8 mouse cellular contexts compared by ENCODE assay signal in the genomic region with DNA sequence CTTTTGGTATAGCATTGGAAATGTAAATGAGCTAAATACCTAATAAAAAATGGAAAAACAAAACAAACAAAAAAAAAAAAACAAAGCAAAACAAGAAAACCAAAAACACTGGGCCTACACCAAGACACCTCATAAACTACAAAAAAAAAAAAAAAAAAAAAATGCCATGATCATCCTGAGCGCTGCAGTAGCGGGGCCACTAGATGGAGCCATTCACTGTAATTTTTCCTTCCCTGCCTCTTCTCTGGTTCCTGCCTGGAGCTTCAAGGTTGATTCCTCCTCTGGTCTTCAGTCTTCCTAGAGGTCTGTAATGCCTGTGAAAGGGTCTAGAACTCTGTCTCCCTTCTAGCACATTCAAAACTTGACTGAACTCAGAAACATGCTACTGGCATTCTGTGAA. TPM values are rescaled to one million over a fixed set of nuclear protein-coding genes. Genes with fewer than 3 reads are reported as not detected.
DNase-seq lines count a peak whose midpoint lies in the region; ATAC-seq and TF ChIP-seq lines count a peak whose summit lies in the region.
"Not testable (repeated sequence)": the region's sequence is repeated elsewhere in the genome, so short reads cannot be mapped to it uniquely, and the experiment has no call there.

No protein-coding gene starts in this region.

- not testable (repeated sequence) for H3K4me3 ChIP-seq in forebrain, embryonic 16.5 days (replicated peaks; ENCODE audit: low read length)

- H3K36me3 ChIP-seq in forebrain, embryonic 16.5 days (ENCODE audit: control insufficient read depth, insufficient read depth): not testable (repeated sequence)

- WGBS in forebrain, embryonic 16.5 days: 0% methylated on average over 2 of the region's 2 CpGs

- not testable (repeated sequence) for H3K27ac ChIP-seq in forebrain, embryonic 16.5 days (ENCODE audit: low read length)

- H3K9ac ChIP-seq in forebrain, embryonic 16.5 days (replicated peaks; ENCODE audit: low read depth, low read length): not testable (repeated sequence)

- POLR2A ChIA-PET in Patski (lab: Charles Lee): not testable (repeated sequence)

- not testable (repeated sequence) for ATAC-seq in Patski
- ATAC-seq in forebrain, embryonic 16.5 days: peak; percentile 62
- peak; percentile 42 to 62; a peak in 1 of 4 replicates for ATAC-seq in hematopoietic stem cell, adult 5-6 weeks (replicated peaks in 1 of 2; ENCODE audit: insufficient read depth in 1 of 2, low FRiP score in 2 of 2, low TSS enrichment in 1 of 2, low read depth in 1 of 2, poor library complexity in 2 of 2, severe bottlenecking in 2 of 2)
- 0 out of 2 replicates have a peak, but pooled peaks have one; percentile 30 for ATAC-seq in neutrophil, adult 5-6 weeks (ENCODE audit: extremely low read depth, insufficient number of reproducible peaks, low FRiP score, poor library complexity, severe bottlenecking)

- H3K4me2 ChIP-seq in forebrain, embryonic 16.5 days (ENCODE audit: low read length): not testable (repeated sequence)

- DNase-seq in Patski (ENCODE audit: low read depth, low spot score): not testable (repeated sequence)
- DNase-seq in cerebellum, adult 9-10 months: peak; percentile 28
- DNase-seq in layer of hippocampus, adult 18-20 months (ENCODE audit: low spot score in 2 of 2): peak; percentile 11 to 38
- DNase-seq in lung, postnatal 10 days: peak; percentile 40
- peak; percentile 4 for DNase-seq in urinary bladder, postnatal 14 days (ENCODE audit: low spot score)

- CTCF ChIA-PET in Patski (lab: Charles Lee): not testable (repeated sequence)

- peaks cover 22% of the 10 kb centered on the region for H3K27me3 ChIP-seq in Patski
- H3K27me3 ChIP-seq in forebrain, embryonic 16.5 days (replicated peaks; ENCODE audit: control insufficient read depth, insufficient read depth, low read length): not testable (repeated sequence)

- not testable (repeated sequence) for H3K4me1 ChIP-seq in forebrain, embryonic 16.5 days (replicated peaks; ENCODE audit: control insufficient read depth, insufficient read depth, low read length)

- in situ Hi-C loops in Patski (cut with MboI; ENCODE audit: low pct_unique_long_range_greater_than_20kb): loop anchor here (10.0 kb wide), 1 partner anchor 350 kb away; no protein-coding TSS in a partner anchor

- H3K9me3 ChIP-seq in forebrain, embryonic 16.5 days (ENCODE audit: control insufficient read depth, low read length): not testable (repeated sequence)

- TF ChIP-seq CTCF in Patski (IDR thresholded peaks at IDR 0.05): peak; percentile 60

RNA-seq across cellular contexts. Expression of a gene that starts 54.2 kb away (rescaled TPM):
- 6.1 TPM for polyA plus RNA-seq in Patski (2021)
- polyA plus RNA-seq in forebrain, embryonic 16.5 days (2015; fragmentation: Nextera tagmentation; extraction: Ambion mirVana): 19.1 and 19.4 TPM in 2 replicates
- 147 and 168 TPM in 2 replicates for total RNA-seq in hematopoietic stem cell, adult 5-6 weeks (2017)
- total RNA-seq in layer of hippocampus, adult 18-20 months (2021): 10 to 100 TPM; 13.6 to 14.7 TPM
- total RNA-seq in neutrophil, adult 5-6 weeks (2017): 250 and 253 TPM in 2 replicates
